Mouse (Mus musculus): ENCODE measurements at regions not wholly inside any gene's neighbourhood (a gene's known extent, or its start where the extent isn't known, plus 50 kb on each side); places are given as distances from the start of the nearest gene placed in this dataset.

DNA sequence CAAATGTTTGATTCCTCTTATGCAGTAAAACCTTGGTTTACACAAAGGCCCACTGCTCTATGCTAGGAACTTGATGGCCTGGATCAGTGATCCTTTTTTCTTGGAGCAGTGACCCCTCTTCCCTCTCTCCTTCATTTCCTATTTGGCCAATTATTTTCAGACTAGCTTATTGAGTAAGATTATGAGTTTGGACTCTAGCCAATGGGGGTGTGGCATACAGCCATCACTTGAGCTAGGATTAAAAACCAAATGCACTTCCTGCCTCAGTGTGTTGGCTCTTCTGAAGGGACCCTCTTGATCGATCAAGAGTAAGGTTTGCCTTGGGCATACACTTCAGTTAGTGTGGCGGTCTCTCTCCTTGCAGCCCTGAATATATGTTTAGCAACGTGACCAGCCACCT lies 1172.6 kb upstream of the Gulo start:
- DNase-seq (ENCODE audit: low read depth), result peak; percentile 18

DNA sequence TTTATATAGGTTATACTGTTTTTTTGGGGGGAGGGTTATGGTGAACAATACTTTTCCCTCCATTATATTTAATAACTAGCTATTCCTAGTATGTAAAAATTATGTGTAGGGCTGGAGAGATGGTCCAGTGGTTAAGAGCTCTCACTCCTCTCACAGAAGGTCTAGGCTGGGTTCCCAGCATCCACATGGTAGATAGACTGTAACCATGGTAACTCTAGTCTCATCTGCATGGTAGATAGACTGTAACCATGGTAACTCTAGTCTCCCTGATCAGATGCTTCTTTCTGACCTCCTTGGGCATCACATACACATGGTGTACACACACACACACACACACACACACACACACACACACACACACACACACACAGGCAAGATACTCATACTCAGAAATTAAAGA lies 1170.5 kb upstream of the Gulo start:
- DNase-seq (ENCODE audit: low read depth), result no peak

DNA sequence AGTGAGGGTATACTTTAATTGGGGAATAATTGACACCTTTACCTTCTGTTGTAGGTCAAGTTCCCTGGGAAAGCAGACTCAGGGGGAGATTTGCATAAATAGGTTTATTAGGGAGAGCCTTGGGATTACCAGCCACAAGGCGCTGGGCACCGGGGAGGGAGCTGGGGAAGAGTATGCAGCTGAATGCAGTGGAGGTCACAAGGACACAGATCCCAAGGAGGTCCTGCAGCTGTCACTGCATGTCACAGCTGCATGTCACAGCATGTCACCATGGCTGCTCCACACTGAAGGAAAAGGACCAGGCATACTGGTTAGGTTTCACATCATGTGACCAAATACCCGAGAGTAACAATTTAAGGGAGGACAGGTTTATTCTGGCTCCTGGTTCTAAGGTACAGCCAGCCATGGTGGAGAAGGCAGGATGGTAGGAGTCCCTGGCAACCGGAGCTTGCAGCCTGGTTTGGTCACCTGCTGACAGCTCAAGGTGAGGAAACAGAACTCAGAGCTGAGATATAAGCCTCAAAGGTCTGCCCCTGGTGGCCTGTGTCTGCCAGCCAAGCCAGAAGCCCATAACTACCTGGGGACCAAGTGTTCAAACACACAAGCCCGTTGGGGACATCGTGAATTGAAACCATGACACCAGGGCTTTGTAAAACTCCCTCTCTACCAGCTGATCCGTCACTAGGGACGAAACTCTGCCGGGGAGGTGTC lies 1169.5 kb upstream of the Gulo start:
- no peak for DNase-seq (ENCODE audit: low read depth)

DNA sequence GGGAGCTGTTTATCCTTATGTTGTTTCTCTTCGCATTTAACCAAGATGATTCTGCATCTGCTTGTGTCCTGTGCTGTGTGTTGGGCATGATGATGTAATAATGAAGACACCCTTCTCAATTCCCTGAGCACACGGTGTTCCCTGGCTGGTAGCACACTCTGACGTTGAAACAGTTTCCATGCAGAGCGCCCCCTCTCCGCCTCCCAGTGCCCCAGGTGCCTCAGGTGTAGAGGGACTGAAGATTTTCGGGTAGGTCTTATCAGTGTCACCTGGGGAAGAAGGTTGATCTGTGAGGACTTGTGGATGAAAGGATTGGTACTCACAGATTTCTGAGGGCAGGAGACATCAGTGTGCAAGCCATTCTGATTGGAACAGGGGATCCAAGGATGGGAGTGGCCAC lies 1167.7 kb upstream of the Gulo start:
- DNase-seq (ENCODE audit: low read depth), result no peak

DNA sequence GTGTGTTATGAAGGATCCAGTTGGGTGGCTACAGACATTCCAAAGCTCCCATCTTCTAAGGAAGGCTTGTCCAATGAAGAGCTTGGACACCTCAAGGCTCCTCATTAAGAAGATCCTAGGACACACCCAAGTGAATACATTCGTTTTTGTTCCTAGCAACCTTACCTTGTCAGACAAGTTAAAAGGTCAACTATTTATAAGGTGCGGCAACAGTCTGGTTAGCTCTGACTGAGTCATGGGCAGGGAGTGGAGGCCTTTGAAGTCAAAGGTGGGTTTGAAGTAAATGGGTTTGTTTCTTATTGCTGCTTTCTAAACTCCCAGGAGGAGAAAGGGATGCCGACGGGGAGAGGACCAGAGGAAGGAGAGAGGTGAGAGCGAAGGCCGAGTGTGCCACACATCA lies 1167.1 kb upstream of the Gulo start:
- DNase-seq (ENCODE audit: low read depth), result no peak

DNA sequence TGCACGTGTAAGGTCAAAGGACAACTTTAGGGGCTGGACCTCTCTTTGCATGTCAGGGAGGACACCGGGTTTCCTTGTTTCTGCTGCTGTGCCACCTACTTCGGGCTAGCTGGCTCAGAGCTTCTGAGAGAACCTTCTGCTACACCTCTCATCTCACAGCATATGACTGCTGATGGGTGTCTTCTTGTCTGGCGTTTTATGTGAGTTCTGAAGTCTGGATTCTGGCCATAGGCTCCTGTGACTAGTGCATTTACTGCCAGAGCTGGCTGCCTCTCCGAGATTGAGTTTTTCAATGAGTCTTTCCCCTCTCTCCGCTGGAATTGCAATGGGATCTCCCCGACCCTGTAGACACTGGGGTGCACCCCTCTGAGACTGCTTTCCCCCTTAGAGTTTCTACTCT lies 1165.9 kb upstream of the Gulo start:
- no peak for DNase-seq (ENCODE audit: low read depth)

DNA sequence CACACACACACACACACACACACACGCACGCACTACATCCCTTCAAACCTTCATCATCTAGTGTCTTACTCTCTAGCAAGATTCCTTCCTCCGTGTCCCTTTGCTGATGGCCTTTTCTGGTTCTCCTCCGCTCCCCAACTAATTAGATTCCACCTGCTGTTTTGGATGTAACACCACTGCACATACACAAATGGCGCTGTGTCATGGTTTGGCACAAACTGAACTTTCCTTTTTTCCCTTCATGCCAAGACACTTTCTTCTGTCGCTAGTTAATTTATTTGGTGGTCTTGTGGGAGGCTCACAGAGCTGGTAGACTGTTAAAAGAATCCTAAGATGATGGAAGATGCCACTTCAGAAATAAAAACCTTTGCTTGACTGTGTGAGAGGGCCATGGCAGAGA lies 1161.8 kb upstream of the Gulo start:
- DNase-seq (ENCODE audit: low read depth), result no peak

DNA sequence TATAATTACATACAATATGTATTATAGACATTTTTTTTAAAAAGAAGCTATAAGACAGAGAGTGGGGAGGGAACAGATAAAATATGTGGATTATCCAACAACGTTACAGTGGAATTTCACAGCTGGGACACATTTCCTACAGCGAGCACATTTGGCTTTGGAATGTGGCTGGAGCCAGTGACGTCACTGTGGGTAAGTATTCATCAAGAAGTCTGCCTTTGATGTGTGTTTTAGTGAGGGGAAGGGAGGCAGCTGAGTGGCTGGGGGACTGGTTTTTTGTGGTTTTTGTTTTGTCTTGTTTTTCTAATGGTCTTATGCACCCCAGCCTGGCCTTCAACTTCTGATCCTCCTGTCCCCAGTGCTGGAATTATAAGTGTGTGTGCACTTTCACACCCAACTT lies 1161.2 kb upstream of the Gulo start:
- no peak for DNase-seq (ENCODE audit: low read depth)

DNA sequence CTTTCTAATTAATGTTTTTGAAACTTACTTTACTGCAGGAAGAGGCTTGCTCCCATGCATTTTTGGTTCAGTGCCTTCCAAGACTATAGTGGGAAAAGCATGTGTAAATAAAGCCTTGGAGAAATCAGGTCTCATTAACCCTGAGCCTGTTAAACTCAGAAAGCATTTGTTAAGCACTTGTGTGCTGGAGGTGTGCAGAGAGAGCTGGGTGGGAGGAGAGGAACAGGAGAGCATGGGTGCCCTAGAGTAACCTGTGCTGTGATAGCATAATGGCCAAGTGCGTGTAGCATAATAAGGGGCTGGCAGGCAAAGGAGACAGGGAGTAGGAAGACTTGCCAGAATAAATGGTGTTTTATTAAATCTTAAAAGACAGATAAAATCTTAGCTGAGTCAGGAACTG lies 1160.2 kb upstream of the Gulo start:
- DNase-seq (ENCODE audit: low read depth), result no peak

DNA sequence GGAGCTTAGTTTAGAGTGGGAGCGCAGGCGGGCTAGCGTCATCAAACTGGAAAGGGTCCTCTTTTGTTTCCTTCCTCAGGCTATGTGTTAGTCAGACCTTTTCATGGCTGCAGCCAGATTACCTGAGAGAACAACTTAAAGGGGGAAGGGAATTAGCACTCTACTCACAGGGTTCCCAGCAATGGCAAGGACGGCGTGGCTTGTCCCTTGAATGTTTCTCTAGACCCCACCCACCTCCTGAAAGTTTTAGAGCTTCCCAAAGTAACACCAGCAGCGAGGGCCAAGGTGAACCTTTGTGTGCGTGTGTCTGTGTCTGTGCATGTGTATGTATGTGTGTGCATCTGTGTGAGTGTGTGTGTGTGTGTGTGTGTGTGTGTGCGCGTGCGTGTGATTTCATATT lies 1151.0 kb upstream of the Gulo start:
- no peak for DNase-seq (ENCODE audit: low read depth)

DNA sequence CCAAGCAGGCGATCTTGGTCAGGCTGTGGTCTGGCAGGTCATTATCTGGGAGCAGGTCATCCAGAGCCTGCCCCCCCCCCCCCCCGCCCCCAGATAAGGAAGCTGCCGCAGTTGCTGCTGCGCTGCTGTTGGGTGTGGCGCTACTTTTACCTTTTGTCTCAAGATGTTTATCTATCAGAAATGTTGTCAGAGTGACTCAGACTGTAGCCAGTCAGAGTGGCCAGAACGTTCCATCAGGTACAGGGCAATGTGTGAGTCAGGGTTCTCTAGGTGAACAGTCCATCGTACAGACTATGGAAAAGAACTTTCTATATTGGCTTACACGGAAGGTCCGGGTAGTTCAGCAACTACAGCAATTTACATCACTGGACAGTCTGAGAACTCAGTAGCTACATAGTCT lies 1149.9 kb upstream of the Gulo start:
- DNase-seq (ENCODE audit: low read depth), result no peak

DNA sequence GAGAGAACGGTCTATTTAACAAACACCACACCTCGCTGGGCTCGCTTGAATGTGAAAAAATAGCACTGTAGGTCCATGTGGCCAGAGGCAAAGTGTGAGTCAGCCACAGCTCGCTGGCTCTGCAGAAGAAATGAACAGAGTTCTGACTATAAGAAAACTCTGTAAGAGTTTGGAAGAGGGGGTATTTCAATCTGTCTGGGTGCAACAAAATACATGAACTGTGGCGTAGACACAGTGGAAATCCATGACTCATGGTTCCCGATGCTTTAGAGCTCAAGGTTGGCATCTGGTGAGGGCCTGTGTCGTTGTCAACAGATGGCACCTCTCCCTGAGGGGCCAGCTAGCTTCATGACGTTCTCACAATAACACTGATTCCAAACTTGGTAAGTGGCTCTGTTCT lies 1147.4 kb upstream of the Gulo start:
- DNase-seq (ENCODE audit: low read depth), result no peak

DNA sequence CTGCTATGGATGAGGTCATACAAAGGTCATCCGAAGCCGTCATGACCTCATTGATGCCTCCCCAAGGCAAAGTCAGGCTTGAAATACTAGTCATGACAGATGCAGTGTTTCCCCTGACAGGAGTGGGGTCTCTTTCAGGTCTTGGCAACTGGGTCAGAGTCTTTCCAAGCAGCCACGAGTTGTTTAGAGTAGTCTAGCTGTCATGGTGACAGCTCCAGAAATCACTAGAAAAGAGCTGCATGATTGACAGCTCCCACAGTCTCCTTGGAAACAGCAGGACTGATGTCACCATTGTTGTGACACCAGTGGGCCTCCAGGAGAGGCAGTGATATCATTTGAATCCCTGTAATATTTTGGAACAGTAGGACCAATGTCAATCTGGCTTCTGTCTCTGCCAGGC lies 1144.6 kb upstream of the Gulo start:
- DNase-seq (ENCODE audit: low read depth), result no peak

DNA sequence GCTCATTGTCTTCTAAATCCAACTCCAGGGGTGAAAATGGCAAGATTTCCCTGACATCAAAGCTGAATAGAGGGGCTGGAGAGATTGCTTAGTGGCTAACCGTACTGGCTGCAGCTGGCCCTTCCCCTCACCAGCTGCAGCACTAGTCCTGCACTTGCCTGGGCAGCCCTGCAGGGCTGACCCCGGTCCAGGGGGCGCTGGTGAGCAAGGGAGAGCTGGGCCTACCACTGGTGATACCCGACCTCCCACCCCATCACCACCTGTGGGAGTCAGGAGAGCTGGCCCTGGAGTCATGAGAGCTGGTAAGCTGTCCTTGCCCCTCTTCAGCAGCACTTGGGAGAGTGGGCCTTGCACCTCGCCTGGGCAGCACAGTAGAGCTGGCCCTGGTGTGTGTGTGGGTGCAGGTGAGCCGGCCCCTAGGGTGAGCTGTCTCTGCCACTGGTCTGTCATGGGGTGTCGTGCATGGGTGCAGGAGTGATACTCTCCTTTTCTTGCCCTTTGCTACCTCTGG lies 1141.0 kb upstream of the Gulo start:
- no peak for DNase-seq (ENCODE audit: low read depth)

DNA sequence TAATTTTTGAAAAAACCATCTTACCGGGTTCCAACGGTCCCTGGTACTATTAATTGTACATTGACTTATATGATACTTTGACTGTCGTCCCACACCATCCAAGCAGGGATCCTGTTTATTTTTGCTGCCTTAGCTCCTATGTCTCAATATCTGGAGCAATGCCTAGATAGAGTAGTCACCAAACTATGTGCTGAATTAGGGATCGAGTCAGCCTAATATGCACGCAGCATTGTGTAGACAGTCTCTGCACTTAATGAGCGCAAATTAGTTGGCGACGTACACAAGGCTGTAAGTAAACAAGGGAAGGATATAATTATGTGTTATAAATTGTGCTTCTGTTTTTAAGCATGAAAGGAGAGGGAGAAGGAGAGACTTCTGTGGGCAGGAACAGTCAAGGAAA lies 1140.1 kb upstream of the Gulo start:
- no peak for DNase-seq (ENCODE audit: low read depth)

DNA sequence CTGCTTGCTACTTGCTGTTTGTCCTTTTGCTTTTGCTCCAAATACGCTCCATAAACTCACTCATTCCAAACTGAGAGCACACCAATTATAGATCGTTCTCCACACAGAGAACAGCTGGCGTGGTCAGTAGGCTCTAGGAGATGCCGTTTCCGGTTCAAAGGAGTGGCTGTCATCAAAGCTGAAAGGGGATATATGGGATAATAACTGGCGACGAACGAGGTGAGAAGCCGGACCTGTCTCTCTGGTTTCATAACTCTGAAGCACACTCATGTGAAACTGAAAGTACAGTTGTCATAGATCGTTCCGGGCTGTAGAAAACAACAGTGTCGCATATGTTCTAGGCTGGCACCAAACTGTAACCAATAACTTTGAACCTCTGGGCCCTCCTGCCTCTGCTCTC lies 1137.6 kb upstream of the Gulo start:
- no peak for DNase-seq (ENCODE audit: low read depth)

DNA sequence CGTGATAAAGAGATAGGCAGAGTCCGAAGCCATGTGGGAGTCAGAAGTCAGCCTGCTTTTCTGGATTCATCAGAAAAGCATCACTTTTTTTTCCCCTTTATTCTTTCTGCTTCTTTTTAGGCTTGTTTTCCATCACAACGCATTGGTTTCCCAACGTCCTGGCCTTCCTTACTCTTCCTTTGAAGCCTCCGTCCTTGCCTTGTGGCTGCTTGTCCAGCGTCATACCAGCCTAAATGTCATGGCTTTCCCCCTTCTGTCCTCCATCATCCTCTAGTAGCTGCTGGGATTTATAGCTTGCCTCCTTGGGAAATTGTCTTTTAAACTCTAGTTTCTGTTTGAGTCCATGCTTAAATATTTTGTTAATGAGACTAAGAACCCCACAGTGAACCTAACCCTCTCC lies 1136.0 kb upstream of the Gulo start:
- no peak for DNase-seq (ENCODE audit: low read depth)

DNA sequence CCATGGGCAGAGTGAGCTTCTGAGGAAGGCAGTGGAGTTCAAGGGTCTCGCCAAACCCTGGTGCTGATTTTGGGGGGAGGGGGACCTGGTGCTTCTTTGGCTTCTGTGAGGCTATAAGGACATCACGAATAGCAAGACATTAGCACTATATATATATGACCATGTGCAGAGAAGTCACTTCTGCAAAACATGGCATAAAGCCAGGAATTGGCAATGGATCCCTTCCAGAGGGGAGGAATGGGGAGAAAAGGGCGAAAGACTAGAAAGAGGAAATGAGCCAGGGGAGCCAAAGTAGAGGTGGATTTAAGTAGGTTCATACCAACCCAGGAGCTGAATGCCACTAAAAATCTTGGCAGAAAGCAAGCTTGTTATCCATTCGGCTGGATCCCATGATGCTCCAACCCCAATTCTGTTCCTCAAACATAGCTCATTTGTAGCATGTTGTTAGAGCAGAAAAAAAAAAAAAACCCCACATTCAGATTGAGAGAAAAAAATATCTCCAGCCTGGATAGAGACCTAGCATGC lies 1135.5 kb upstream of the Gulo start:
- DNase-seq (ENCODE audit: low read depth), result no peak

DNA sequence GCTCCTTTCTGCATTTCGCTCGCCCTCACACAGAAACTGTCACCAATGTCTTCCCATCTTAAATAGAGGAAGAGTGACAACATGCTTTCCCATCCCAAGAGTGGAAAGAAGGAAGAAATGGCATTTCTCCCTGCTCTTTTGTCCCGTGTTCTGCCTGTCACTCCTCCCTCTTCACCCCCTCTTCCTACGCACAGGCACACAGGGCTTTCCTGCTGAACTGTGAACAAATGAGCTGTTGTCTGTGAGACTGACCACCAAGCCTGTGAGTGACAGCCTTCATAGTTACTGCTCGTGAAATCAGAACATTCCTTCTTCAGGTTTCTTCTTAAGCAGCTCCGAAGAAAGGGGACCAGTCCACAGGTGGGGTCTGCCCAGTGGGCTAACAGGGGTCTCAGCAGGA lies 1134.8 kb upstream of the Gulo start:
- DNase-seq (ENCODE audit: low read depth), result no peak

DNA sequence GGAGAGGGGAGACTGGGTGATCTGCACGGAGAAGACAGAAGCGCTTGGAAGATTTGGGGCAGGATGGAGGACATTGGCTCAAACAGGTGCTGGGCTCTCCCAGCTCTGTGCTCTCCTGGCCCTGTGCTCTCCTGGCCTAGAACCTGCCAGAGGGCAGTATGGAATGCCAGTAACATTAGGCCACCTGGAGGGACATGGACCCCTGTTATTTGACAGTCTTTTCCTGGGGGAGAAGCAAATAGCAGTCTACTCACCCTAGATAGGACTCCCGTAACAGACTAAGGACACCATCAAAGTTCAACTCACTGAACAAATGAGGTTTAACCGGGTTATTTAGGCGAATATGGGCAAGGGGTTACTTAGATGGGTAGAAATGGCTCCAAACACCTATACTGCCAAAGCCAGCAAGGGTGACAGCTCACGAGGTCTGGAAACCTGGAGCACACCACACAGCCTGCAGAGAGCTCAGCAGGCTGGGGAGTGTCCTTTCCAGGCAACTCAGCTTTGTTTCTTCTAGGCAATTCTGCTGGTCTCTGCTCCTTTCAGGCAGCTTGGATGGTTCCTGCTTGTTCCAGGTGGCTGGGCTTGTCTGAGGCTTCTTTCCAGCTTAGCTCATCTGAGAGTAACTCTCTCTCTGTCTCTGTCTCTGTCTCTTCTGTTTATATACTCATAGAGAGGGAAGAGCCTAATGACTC lies 1133.7 kb upstream of the Gulo start:
- DNase-seq (ENCODE audit: low read depth), result no peak

DNA sequence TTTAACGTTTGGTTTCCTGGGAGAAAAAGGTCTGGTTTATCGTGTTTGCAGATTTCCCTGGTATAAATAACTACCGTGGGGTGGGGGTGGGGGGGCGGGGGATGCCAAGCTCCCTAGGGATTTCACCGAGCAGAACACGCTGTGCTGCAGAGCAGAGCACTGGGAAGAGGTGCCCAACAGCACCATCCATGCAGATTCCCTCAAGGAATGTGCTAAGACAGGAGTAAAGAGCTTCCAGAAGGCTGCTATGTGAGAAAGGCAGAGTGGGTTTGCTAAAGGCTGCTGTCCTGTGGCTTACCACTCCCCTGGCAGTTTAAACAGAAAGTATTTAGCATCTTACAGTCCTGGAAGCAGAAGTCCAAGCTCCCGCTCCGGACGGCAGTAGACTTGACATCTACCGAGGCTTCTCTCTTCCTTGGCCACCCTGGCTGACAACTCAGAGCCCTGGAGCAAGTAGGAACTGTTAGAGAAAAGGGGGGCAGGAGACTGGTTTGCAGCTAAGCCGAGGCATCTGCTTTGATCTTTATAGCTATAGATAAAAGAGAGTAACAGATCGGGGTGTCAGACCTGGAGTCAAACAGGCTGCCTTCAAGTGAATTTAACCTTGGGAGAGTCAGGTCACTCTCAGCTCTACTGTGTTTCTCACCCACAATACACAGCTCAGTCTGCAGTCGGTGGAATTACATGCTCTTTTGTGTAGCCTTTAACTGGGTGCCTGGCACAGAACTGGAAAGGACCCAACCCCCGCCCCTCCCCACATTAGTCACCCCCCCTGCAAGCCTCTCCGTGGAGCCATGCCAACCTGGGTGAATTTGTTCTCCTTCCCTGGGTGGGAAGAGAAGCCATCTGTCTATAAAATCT lies 1132.8 kb upstream of the Gulo start:
- no peak for DNase-seq (ENCODE audit: low read depth)

DNA sequence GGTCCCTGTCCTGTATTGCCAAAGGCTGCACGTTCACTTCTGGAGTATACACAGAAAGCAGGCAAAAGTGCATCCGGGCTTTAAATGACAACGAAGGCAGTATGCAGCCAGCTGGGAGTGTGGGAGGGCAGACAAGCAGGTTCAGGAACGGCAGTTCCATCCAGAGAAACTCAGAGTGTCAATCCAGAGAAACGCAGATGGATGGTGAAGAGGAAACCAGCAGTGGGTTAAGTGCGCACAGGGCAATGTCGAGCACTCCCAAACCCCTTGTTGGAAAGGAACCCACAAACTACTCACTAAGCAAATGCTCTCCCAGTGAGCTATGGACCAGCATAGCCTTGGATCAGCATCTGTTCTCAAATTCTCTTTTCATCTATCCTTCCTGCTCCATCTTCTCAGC lies 1132.1 kb upstream of the Gulo start:
- DNase-seq (ENCODE audit: low read depth), result no peak

DNA sequence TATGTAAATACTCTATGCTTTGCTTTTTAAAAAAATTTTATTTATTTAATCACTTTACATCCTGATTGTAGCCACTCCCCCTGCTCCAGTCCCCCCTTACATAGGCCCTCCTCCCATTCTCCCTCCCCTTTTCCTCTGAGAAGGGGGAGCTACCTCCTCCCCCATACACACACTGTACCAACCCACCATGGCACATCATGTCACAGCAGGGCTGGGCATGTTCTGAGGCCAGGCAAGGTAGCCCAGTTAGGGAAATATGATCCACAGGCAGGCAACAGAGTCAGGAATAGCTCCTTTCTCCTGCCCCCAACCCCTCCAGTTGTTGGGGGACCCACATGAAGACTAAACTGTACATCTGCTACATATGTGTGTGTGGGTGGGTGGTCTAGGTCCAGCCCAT lies 1130.7 kb upstream of the Gulo start:
- no peak for DNase-seq (ENCODE audit: low read depth)
